Mouse (Mus musculus) gonadal fat pad, adult 2 months (tissue): ENCODE data around the gene Snapc1. TPM values are rescaled to one million over a fixed set of nuclear protein-coding genes. Genes with fewer than 3 reads are reported as not detected.

Source experiments
- DNase-seq: peaks from one replicate; pipeline ENCODE4 v3.0.0-alpha.2; 2012; ENCODE audit warnings: low read depth
- polyA plus RNA-seq: library from polyadenylated mRNA; depleted of rRNA; stranded (reverse); fragments of >200 nt; gene quantifications from 2 replicates; pipeline ENCODE4 v1.2.3, GENCODE M21; 2012; rRNA removed

The Snapc1 gene
- polyA plus RNA-seq, result 6.8 and 11.4 TPM in 2 replicates

GRCm38 (mm10) chr12:73964291-73965281 lies at the start of gene Snapc1:
Gene Snapc1 (plus strand): TSS chr12:73964481.
- peak; percentile 60 for DNase-seq

- no peak for DNase-seq
Measured at GRCm38 (mm10) chr12:73918479-73918878, 45.8 kb upstream of the Snapc1 start.

- DNase-seq, result no peak
Measured at GRCm38 (mm10) chr12:73930266-73930665, 34.0 kb upstream of the Snapc1 start.

- DNase-seq, result no peak
Measured at GRCm38 (mm10) chr12:73931274-73931673, 33.0 kb upstream of the Snapc1 start.

- no peak for DNase-seq
Measured at GRCm38 (mm10) chr12:73934528-73934927, 29.8 kb upstream of the Snapc1 start.

- no peak for DNase-seq
Measured at GRCm38 (mm10) chr12:73937353-73937752, 26.9 kb upstream of the Snapc1 start, which contains the start of gene Gm49321. Gene Gm49321 (plus strand): TSS chr12:73937653.

- DNase-seq, result no peak
Measured at GRCm38 (mm10) chr12:73939542-73939941, 24.7 kb upstream of the Snapc1 start.

GRCm38 (mm10) chr12:73948415-73948814 lies 15.9 kb upstream of the Snapc1 start:
- DNase-seq, result no peak

GRCm38 (mm10) chr12:73949318-73950058 lies 14.8 kb upstream of the Snapc1 start:
- DNase-seq, result no peak

- no peak for DNase-seq
Measured at GRCm38 (mm10) chr12:73952879-73953278, 11.4 kb upstream of the Snapc1 start.

- no peak for DNase-seq
Measured at GRCm38 (mm10) chr12:73953420-73954186, 10.7 kb upstream of the Snapc1 start.

GRCm38 (mm10) chr12:73954785-73955184 lies 9.5 kb upstream of the Snapc1 start:
- DNase-seq, result no peak

GRCm38 (mm10) chr12:73957676-73958075 lies 6.6 kb upstream of the Snapc1 start:
- DNase-seq, result no peak

GRCm38 (mm10) chr12:73958830-73959229 lies 5.5 kb upstream of the Snapc1 start:
- peak; percentile 52 for DNase-seq

GRCm38 (mm10) chr12:73969142-73969541 lies 4.9 kb downstream of the Snapc1 start:
- no peak for DNase-seq

GRCm38 (mm10) chr12:73974584-73974983 lies 10.3 kb downstream of the Snapc1 start:
- DNase-seq, result no peak

- no peak for DNase-seq
Measured at GRCm38 (mm10) chr12:73978144-73978543, 13.9 kb downstream of the Snapc1 start.

GRCm38 (mm10) chr12:73979667-73980066 lies 15.4 kb downstream of the Snapc1 start:
- no peak for DNase-seq

- no peak for DNase-seq
Measured at GRCm38 (mm10) chr12:73982533-73982932, 18.3 kb downstream of the Snapc1 start.

GRCm38 (mm10) chr12:73986299-73986698 lies 22.0 kb downstream of the Snapc1 start:
- DNase-seq, result no peak

GRCm38 (mm10) chr12:73988393-73989008 lies 24.2 kb downstream of the Snapc1 start:
- no peak for DNase-seq
